Mouse (Mus musculus) right cerebral cortex, postnatal 10 days (tissue): ENCODE measurements at regions not wholly inside any gene's neighbourhood (a gene's known extent, or its start where the extent isn't known, plus 50 kb on each side); places are given as distances from the start of the nearest gene placed in this dataset.
"Not testable (repeated sequence)": the region's sequence is repeated elsewhere in the genome, so short reads cannot be mapped to it uniquely, and the experiment has no call there.

ENCODE experiments used
- DNase-seq, 2 experiments: peaks; one replicate each; pipeline ENCODE4 v3.0.0; 2021; ENCODE audit warnings: low spot score in 2 of 2

GRCm38 (mm10) chr17:17293932-17294534 is 80.1 kb upstream of the Riok2 start:
- peak; percentile 92 to 96 for DNase-seq

- DNase-seq: not testable (repeated sequence)
These were observed 79.1 kb upstream of the Riok2 start for GRCm38 (mm10) chr17:17295037-17295436.

- not testable (repeated sequence) for DNase-seq
These were observed 70.6 kb upstream of the Riok2 start for GRCm38 (mm10) chr17:17303496-17303895.
